Mouse (Mus musculus) ovary, postnatal 14 days (tissue): ENCODE results near the gene Rps6kb1.

Experiments used
- DNase-seq: peaks from one replicate; pipeline ENCODE4 v3.0.0; 2022; ENCODE audit warnings: low spot score

Rps6kb1 gene

GRCm38 (mm10) chr11:86468345-86468744, 76.3 kb downstream of the Rps6kb1 start:
- no peak for DNase-seq

- peak; percentile 63 for DNase-seq
Observed at GRCm38 (mm10) chr11:86464275-86464674, 80.3 kb downstream of the Rps6kb1 start.

GRCm38 (mm10) chr11:86462579-86462978, 82.0 kb downstream of the Rps6kb1 start:
- no peak for DNase-seq

- no peak for DNase-seq
Observed at GRCm38 (mm10) chr11:86458866-86459265, 85.7 kb downstream of the Rps6kb1 start.

- no peak for DNase-seq
Observed at GRCm38 (mm10) chr11:86457545-86457944, 87.1 kb downstream of the Rps6kb1 start.

GRCm38 (mm10) chr11:86453991-86454390, 90.6 kb downstream of the Rps6kb1 start:
- no peak for DNase-seq
